Comparison of ENCODE assay signal across 7 mouse cellular contexts in genomic region chr5:132229644-132230357, GRCm38 (mm10).
DNase-seq lines count a peak whose midpoint lies in the region; ATAC-seq and TF ChIP-seq lines count a peak whose summit lies in the region.

No protein-coding gene starts in this region.

- H3K36me3 ChIP-seq in forebrain, embryonic 11.5 days (ENCODE audit: control insufficient read depth, insufficient read depth, low read length) = no peaks in the 10 kb centered on the region
- H3K36me3 ChIP-seq in heart, embryonic 15.5 days = no peaks in the 10 kb centered on the region
- no peaks in the 10 kb centered on the region for H3K36me3 ChIP-seq in liver, adult 2 months (ENCODE audit: control insufficient read depth, insufficient read depth, low read length)
- no peaks in the 10 kb centered on the region for H3K36me3 ChIP-seq in neural tube, embryonic 14.5 days (ENCODE audit: control insufficient read depth, insufficient read depth, low read length)

- TF ChIP-seq CTCF in liver, adult 2 months (IDR thresholded peaks at IDR 0.05; ENCODE audit: low read depth, low read length) = no peak

- H3K79me2 ChIP-seq in liver, adult 2 months (ENCODE audit: control insufficient read depth, insufficient read depth, low read length) = no peaks in the 10 kb centered on the region

- H3K27me3 ChIP-seq in forebrain, embryonic 11.5 days (ENCODE audit: control insufficient read depth, insufficient read depth, low read length) = 0 out of 2 replicates have a peak, but pooled peaks cover 2% of the 10 kb centered on the region
- H3K27me3 ChIP-seq in heart, embryonic 15.5 days = peaks cover 14% of the 10 kb centered on the region; the same call in 1 of the 2 replicates
- peaks cover 4% of the 10 kb centered on the region; the same call in 1 of the 2 replicates for H3K27me3 ChIP-seq in liver, adult 2 months (ENCODE audit: control insufficient read depth, insufficient read depth, low read length)
- no peaks in the 10 kb centered on the region for H3K27me3 ChIP-seq in neural tube, embryonic 14.5 days (ENCODE audit: control insufficient read depth, insufficient read depth, low read length)

- H3K4me1 ChIP-seq in forebrain, embryonic 11.5 days (replicated peaks; ENCODE audit: control insufficient read depth, insufficient read depth, low read length) = peaks cover 14% of the 10 kb centered on the region; the same call in 1 of the 2 replicates
- peaks cover 19% of the 10 kb centered on the region for H3K4me1 ChIP-seq in heart, embryonic 15.5 days (replicated peaks)
- no peaks in the 10 kb centered on the region for H3K4me1 ChIP-seq in liver, adult 2 months (ENCODE audit: control insufficient read depth, insufficient read depth, low read length)
- peaks cover 15% of the 10 kb centered on the region; the same call in 1 of the 2 replicates for H3K4me1 ChIP-seq in neural tube, embryonic 14.5 days (ENCODE audit: control insufficient read depth, insufficient read depth, low read length)

- WGBS in forebrain, embryonic 11.5 days = 12% methylated on average over 8 of the region's 8 CpGs
- WGBS in heart, embryonic 15.5 days = 11% methylated on average over 8 of the region's 8 CpGs
- WGBS in liver, adult 2 months = 32% methylated on average over 8 of the region's 8 CpGs
- WGBS in neural tube, embryonic 14.5 days = 15% methylated on average over 8 of the region's 8 CpGs

- no peak overlapping the region for H3K9ac ChIP-seq in forebrain, embryonic 11.5 days (ENCODE audit: low read length)
- no peak overlapping the region for H3K9ac ChIP-seq in heart, embryonic 15.5 days
- H3K9ac ChIP-seq in liver, adult 2 months (ENCODE audit: low read depth, low read length) = no peak overlapping the region
- no peak overlapping the region for H3K9ac ChIP-seq in neural tube, embryonic 14.5 days (replicated peaks; ENCODE audit: low read depth, low read length)

- ATAC-seq in forebrain, embryonic 11.5 days (replicated peaks; ENCODE audit: low FRiP score) = peak; percentile 82
- ATAC-seq in heart, embryonic 15.5 days (replicated peaks; ENCODE audit: insufficient number of reproducible peaks, insufficient read depth, low FRiP score, low read depth) = peak; percentile 87
- peak; percentile 76; the same call in 1 of the 2 replicates for ATAC-seq in neural tube, embryonic 14.5 days (ENCODE audit: low read depth)
- no peak for ATAC-seq in CD4-positive, CD25-positive, alpha-beta regulatory T cell, adult 4 months

- peak; percentile 62 for DNase-seq in cerebellum, adult 9-11 months
- DNase-seq in forebrain, embryonic 11.5 days (ENCODE audit: low spot score) = peak; percentile 62
- DNase-seq in kidney, postnatal 14 days = peak; percentile 81
- DNase-seq in liver, adult 2 months (ENCODE audit: extremely low read depth, low read depth, low spot score) = peak; percentile 1

- TF ChIP-seq POLR2A in liver, adult 2 months (IDR thresholded peaks at IDR 0.05; ENCODE audit: extremely low read depth, insufficient read depth, low read length) = no peak

- no peak overlapping the region for H3K4me3 ChIP-seq in forebrain, embryonic 11.5 days (ENCODE audit: low read depth, low read length)
- 0 out of 2 replicates have a peak overlapping the region, but pooled peaks have one; percentile 1 for H3K4me3 ChIP-seq in heart, embryonic 15.5 days
- H3K4me3 ChIP-seq in liver, adult 2 months (ENCODE audit: insufficient read depth, low read depth, low read length) = no peak overlapping the region
- no peak overlapping the region for H3K4me3 ChIP-seq in neural tube, embryonic 14.5 days (ENCODE audit: low read depth, low read length)

- peak overlapping the region; percentile 1; the same call in 1 of the 2 replicates for H3K27ac ChIP-seq in forebrain, embryonic 11.5 days (ENCODE audit: low read depth, low read length)
- H3K27ac ChIP-seq in heart, embryonic 15.5 days = peak overlapping the region; percentile 46
- H3K27ac ChIP-seq in liver, adult 2 months (replicated peaks; ENCODE audit: insufficient read depth, low read depth, low read length) = no peak overlapping the region
- no peak overlapping the region for H3K27ac ChIP-seq in neural tube, embryonic 14.5 days (ENCODE audit: low read depth, low read length)

- no peaks in the 10 kb centered on the region for H3K9me3 ChIP-seq in forebrain, embryonic 11.5 days (ENCODE audit: control insufficient read depth, low read length)
- H3K9me3 ChIP-seq in heart, embryonic 15.5 days (replicated peaks) = no peaks in the 10 kb centered on the region; the same call in 1 of the 2 replicates
- no peaks in the 10 kb centered on the region for H3K9me3 ChIP-seq in neural tube, embryonic 14.5 days (ENCODE audit: control insufficient read depth, low read length)

- H3K4me2 ChIP-seq in forebrain, embryonic 11.5 days (ENCODE audit: low read depth, low read length, severe bottlenecking) = no peak overlapping the region
- H3K4me2 ChIP-seq in heart, embryonic 15.5 days = peak overlapping the region; percentile 47
- H3K4me2 ChIP-seq in neural tube, embryonic 14.5 days (ENCODE audit: low read depth, low read length) = no peak overlapping the region

Comparison
In these comparisons a context has a peak if more than half of its experiments do, and no peak if none do; other contexts are left out.
1. DNase-seq: peak in every context shown above with its lines; median percentile 81 in kidney, postnatal 14 days; 62 in cerebellum, adult 9-11 months; 62 in forebrain, embryonic 11.5 days; 1 in liver, adult 2 months.
2. H3K27ac ChIP-seq: peak in forebrain, embryonic 11.5 days (single experiment) and heart, embryonic 15.5 days (single experiment); none in liver, adult 2 months (single experiment) and neural tube, embryonic 14.5 days (single experiment).